Mouse (Mus musculus) lung, embryonic 15.5 days (tissue): ENCODE measurements around the gene Kcnip4. TPM values are rescaled to one million over a fixed set of nuclear protein-coding genes. Genes with fewer than 3 reads are reported as not detected.

Experiments
- ATAC-seq: fragments of 200-750 bp; cut with Nextera tagmentation; 2 replicates; pipeline ENCODE4 v1.8.0; 2017; ENCODE audit warnings: moderate number of reproducible peaks, borderline replicate concordance; ENCODE audit not compliant: low FRiP score, low TSS enrichment; ENCODE audit errors: extremely low read depth
- H3K27ac ChIP-seq: fragments of 300-500 bp; sonication (generic); 2 replicates; pipeline ENCODE4 v1.5.1; 2015; ENCODE audit warnings: moderate library complexity, mild to moderate bottlenecking, inconsistent platforms
- H3K27me3 ChIP-seq: fragments of 300-500 bp; sonication (generic); 2 replicates; pipeline ENCODE4 v1.6.1; 2015; ENCODE audit warnings: inconsistent platforms
- H3K36me3 ChIP-seq: fragments of 300-500 bp; sonication (generic); 2 replicates; pipeline ENCODE4 v1.6.1; 2015; ENCODE audit warnings: inconsistent platforms
- H3K4me1 ChIP-seq: fragments of 300-500 bp; sonication (generic); 2 replicates; pipeline ENCODE4 v1.6.1; 2015; ENCODE audit warnings: inconsistent platforms
- H3K4me2 ChIP-seq: fragments of 300-500 bp; sonication (generic); 2 replicates; pipeline ENCODE4 v1.6.1; 2015; ENCODE audit warnings: inconsistent platforms, mild to moderate bottlenecking, moderate library complexity
- H3K4me3 ChIP-seq: fragments of 300-500 bp; sonication (generic); 2 replicates; pipeline ENCODE4 v1.5.1; 2015; ENCODE audit warnings: mild to moderate bottlenecking, inconsistent platforms
- H3K9ac ChIP-seq: fragments of 300-500 bp; sonication (generic); 2 replicates; pipeline ENCODE4 v1.6.1; 2015; ENCODE audit warnings: inconsistent platforms
- H3K9me3 ChIP-seq: fragments of 300-500 bp; sonication (generic); 2 replicates; pipeline ENCODE4 v1.6.1; 2016; ENCODE audit warnings: inconsistent platforms
- WGBS: fragments of 180-500 bp; shearing (Covaris S2); methylation state at CpG from one replicate; pipeline ENCODE4 v1.1.7; 2015; 5-methylcytosine and 5-hydroxymethylcytosine counted together
- polyA plus RNA-seq: library from polyadenylated mRNA; unstranded; fragments of >200 nt; fragmentation: Nextera tagmentation; extraction: Ambion mirVana; gene quantifications from 2 replicates; pipeline ENCODE4 v1.2.1, GENCODE M21; 2015

The Kcnip4 gene
- polyA plus RNA-seq, 1 experiment from 2014 or later: 0.75 TPM

DNA sequence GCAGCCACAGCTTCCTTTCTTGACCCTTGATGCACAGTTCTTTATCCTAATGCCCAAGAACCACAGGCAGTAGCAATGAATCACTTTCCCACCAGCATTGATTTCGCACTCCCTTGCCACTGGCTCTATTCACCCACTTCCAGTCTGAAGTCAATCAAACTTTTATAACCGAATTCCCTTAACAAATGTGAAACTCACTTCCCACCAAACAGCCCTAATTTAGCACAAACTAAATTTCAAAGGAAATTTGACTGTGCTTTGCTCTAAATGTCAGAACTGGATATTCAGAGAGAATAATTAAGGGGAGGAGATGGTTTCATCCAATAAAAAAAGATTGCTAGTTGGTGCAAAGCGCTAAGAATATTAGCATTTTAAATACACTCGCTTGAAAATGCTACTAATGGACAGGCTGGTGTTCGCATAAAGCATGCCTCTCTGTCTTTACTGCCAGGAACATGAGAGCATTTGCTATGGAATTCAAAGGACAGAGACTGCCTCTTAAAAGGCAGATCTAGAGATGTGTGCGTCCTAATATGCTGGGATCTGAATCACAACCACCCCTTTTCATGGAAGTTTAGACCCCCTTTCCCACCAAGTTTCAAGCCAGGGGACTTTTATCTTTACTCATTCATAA lies 63.9 kb downstream of the Kcnip4 start:
- Histone ChIP-seq H3K27ac (no peak overlapping the region), H3K9ac (no peak overlapping the region), H3K9me3 (no peaks in the 10 kb centered on the region), H3K36me3 (no peaks in the 10 kb centered on the region), H3K4me1 (no peaks in the 10 kb centered on the region), H3K27me3 (no peaks in the 10 kb centered on the region), H3K4me2 (no peak overlapping the region), H3K4me3 (no peak overlapping the region)
- WGBS: 78% methylated on average over 6 of the region's 6 CpGs
- no peak for ATAC-seq

DNA sequence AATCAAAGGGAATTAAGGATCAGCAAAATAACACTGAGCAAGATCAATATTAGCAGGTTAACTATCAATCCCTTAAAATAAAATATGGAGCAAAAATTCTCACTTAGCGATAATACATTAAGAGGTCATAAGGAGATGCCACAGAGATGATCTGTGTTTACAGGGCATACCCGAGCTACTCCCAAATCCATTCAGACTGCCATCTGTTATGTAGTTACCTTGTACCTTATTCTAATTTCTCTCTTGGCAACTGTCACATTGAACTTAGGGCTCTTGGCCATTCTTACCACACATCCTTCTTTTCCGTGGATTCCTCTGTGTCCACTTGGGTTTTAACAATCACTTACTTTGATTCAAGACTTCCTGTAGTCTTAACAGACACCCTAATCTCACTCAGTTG lies 71.6 kb downstream of the Kcnip4 start:
- ATAC-seq: no peak
- Histone ChIP-seq H3K9me3 (no peaks in the 10 kb centered on the region), H3K4me3 (no peak overlapping the region), H3K27me3 (no peaks in the 10 kb centered on the region), H3K4me1 (no peaks in the 10 kb centered on the region), H3K9ac (no peak overlapping the region), H3K4me2 (no peak overlapping the region), H3K27ac (no peak overlapping the region), H3K36me3 (no peaks in the 10 kb centered on the region)
- 77% methylated on average over 3 of the region's 3 CpGs for WGBS

DNA sequence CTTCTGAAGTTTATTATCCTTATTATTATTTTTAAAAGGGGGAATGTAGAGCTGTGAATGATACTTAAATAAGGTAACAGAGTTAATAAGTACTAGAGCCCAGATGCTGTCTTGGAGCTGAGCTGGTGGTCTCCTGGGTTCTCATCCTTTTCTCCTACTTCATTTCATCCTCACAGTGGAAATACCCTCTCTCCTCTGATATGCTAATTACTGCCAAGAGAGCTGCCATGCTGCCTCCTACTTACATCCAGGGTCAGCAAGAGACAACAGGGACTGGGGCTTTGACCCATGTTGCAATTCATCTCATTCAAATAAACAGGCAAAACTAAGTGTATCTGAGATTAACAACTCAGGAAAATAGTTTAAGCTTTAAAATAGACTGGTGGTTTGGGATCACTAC lies 73.4 kb downstream of the Kcnip4 start:
- no peak overlapping the region for H3K9ac ChIP-seq
- H3K36me3 ChIP-seq: no peaks in the 10 kb centered on the region
- H3K4me1 ChIP-seq: no peaks in the 10 kb centered on the region
- no peak overlapping the region for H3K27ac ChIP-seq
- no peaks in the 10 kb centered on the region for H3K27me3 ChIP-seq
- no peak overlapping the region for H3K4me3 ChIP-seq
- ATAC-seq: no peak
- H3K9me3 ChIP-seq: no peaks in the 10 kb centered on the region
- H3K4me2 ChIP-seq: no peak overlapping the region

DNA sequence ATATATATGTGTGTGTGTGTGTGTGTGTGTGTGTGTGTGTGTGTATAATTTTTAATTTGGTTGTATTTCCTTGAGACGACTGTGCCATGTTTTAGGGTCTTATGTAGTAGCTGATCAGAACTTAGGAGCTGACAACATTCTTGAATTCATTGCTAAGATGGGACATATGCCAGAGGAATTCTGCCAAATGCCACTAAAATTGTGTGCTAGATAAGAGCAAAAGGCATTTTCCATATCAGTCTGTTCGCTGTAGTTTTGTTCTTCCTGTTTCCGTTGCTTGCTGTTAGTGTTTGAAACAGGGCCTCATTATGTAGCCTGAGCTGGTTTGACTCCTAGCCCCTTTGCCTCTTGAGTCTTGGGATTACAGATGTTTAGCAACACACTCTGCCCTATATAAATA lies 73.8 kb downstream of the Kcnip4 start:
- Histone ChIP-seq H3K36me3 (no peaks in the 10 kb centered on the region), H3K27me3 (no peaks in the 10 kb centered on the region), H3K9ac (no peak overlapping the region), H3K27ac (no peak overlapping the region), H3K4me2 (no peak overlapping the region), H3K4me1 (no peaks in the 10 kb centered on the region), H3K9me3 (no peaks in the 10 kb centered on the region), H3K4me3 (no peak overlapping the region)
- WGBS: 33% methylated on average over 3 of the region's 3 CpGs
- ATAC-seq: no peak

DNA sequence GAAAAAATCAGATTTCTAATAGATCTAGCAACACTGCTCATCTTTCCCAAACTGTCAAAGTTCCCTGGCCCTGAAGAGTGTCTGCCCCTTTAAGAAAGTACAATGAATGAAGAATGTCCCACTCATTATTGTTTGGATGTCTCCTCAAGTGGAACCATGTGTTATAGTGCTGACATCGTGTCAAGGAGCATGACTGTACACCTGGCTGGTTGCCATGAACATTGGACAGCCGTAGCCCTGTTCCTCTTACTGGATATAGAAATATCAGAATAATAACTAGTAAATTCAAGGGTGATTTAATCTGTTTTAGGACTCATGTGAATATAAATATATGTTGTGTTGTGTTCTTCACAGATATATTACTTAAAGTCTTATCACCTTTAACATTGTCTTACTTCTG lies 87.5 kb downstream of the Kcnip4 start:
- 36% methylated on average over 2 of the region's 2 CpGs for WGBS
- Histone ChIP-seq H3K4me2 (no peak overlapping the region), H3K4me3 (no peak overlapping the region), H3K9ac (no peak overlapping the region), H3K36me3 (no peaks in the 10 kb centered on the region), H3K27ac (no peak overlapping the region), H3K9me3 (no peaks in the 10 kb centered on the region), H3K4me1 (no peaks in the 10 kb centered on the region), H3K27me3 (no peaks in the 10 kb centered on the region)
- ATAC-seq: no peak

GRCm38 (mm10) chr5:49427689-49428088 lies 97.0 kb downstream of the Kcnip4 start:
- H3K9ac ChIP-seq: no peak overlapping the region
- no peak for ATAC-seq
- H3K27ac ChIP-seq: no peak overlapping the region
- H3K9me3 ChIP-seq: no peaks in the 10 kb centered on the region
- no peaks in the 10 kb centered on the region for H3K27me3 ChIP-seq
- H3K4me3 ChIP-seq: no peak overlapping the region
- no peaks in the 10 kb centered on the region for H3K4me1 ChIP-seq
- no peaks in the 10 kb centered on the region for H3K36me3 ChIP-seq
- no peak overlapping the region for H3K4me2 ChIP-seq

- Histone ChIP-seq H3K9me3 (no peaks in the 10 kb centered on the region), H3K9ac (no peak overlapping the region), H3K4me1 (no peaks in the 10 kb centered on the region), H3K4me2 (no peak overlapping the region), H3K36me3 (no peaks in the 10 kb centered on the region), H3K27ac (no peak overlapping the region), H3K4me3 (no peak overlapping the region), H3K27me3 (no peaks in the 10 kb centered on the region)
- no peak for ATAC-seq
Measured at GRCm38 (mm10) chr5:49419707-49420106, 105.0 kb downstream of the Kcnip4 start.

GRCm38 (mm10) chr5:49408351-49408750 lies 116.4 kb downstream of the Kcnip4 start:
- 54% methylated on average over 1 of the region's 1 CpGs for WGBS
- no peak overlapping the region for H3K4me3 ChIP-seq

GRCm38 (mm10) chr5:49370543-49371076 lies 154.1 kb downstream of the Kcnip4 start:
- ATAC-seq: no peak
- Histone ChIP-seq H3K36me3 (no peaks in the 10 kb centered on the region), H3K9me3 (no peaks in the 10 kb centered on the region), H3K4me2 (no peak overlapping the region), H3K27ac (no peak overlapping the region), H3K4me3 (no peak overlapping the region), H3K9ac (no peak overlapping the region), H3K4me1 (no peaks in the 10 kb centered on the region), H3K27me3 (no peaks in the 10 kb centered on the region)
- 44% methylated on average over 3 of the region's 3 CpGs for WGBS

More at GRCm38 (mm10) chr5:49408351-49408750, 116.4 kb downstream of the Kcnip4 start:
- no peaks in the 10 kb centered on the region for H3K36me3 ChIP-seq
- H3K4me2 ChIP-seq: no peak overlapping the region
- ATAC-seq: no peak
- no peak overlapping the region for H3K9ac ChIP-seq
- H3K4me1 ChIP-seq: no peaks in the 10 kb centered on the region
- H3K27me3 ChIP-seq: no peaks in the 10 kb centered on the region
- H3K27ac ChIP-seq: no peak overlapping the region
- H3K9me3 ChIP-seq: no peaks in the 10 kb centered on the region

DNA sequence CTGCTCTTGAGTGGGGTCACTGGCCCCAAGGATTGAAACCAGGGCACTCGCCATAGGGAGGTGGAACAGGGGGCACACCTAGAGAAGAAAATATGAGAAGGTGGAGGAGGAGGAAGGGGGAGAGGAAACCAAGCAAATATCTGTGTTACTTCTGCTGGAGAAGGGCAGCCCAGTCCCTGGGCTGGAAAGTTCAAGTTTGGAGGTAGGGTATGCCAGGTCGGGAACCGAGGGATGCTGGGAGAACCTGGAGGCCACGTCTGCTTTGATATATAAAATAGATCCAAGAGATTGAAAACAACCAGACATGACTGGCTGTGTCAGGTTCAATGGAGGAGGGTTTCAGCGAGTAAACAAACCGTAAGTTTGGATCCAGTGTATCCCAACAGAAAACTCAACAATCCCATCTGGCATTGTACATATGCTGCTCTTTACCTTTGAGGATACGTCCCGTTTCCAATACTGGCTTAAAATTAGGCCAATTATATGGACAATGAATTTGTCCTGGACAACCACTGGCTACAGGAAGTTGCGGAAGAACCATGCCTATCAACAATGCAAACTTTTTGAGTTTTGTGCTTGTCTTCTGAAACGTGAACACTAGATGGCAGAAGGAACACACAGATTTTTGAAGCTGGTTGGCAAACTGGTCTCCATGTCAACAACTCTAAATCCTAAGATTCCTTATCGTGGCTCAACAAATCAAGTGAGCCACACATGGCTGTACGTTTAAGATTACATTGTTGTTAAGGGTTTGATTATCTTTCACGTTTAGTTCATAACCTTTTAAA lies 155.9 kb downstream of the Kcnip4 start:
- 46% methylated on average over 13 of the region's 13 CpGs for WGBS

DNA sequence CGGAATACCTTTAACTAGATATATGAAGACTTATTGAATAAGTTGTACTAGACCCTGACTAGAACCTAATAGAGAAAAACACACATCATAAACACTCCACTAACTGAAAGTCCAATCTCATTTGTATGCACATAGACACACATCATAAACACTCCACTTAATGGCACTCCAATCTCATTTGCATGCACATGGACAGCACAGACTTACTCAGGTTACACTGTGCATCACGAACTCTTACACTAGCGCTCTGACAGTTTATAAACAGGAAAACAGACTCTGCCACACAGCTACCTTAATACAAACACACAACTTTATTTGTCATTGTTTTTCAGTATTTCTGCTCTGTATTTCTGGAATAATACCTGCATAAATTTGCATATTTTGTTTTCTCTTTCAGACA lies 168.3 kb downstream of the Kcnip4 start:
- Histone ChIP-seq H3K9ac (no peak overlapping the region), H3K4me2 (no peak overlapping the region), H3K4me3 (no peak overlapping the region), H3K4me1 (no peaks in the 10 kb centered on the region), H3K36me3 (no peaks in the 10 kb centered on the region), H3K27ac (no peak overlapping the region), H3K27me3 (no peaks in the 10 kb centered on the region), H3K9me3 (no peaks in the 10 kb centered on the region)
- ATAC-seq: no peak
- WGBS: 62% methylated on average over 3 of the region's 3 CpGs

More for the DNA sequence above, 155.9 kb downstream of the Kcnip4 start:
- Histone ChIP-seq H3K4me1 (no peaks in the 10 kb centered on the region), H3K27me3 (no peaks in the 10 kb centered on the region), H3K4me3 (no peak overlapping the region), H3K9ac (no peak overlapping the region), H3K4me2 (no peak overlapping the region), H3K27ac (no peak overlapping the region), H3K9me3 (no peaks in the 10 kb centered on the region), H3K36me3 (no peaks in the 10 kb centered on the region)
- ATAC-seq: no peak

DNA sequence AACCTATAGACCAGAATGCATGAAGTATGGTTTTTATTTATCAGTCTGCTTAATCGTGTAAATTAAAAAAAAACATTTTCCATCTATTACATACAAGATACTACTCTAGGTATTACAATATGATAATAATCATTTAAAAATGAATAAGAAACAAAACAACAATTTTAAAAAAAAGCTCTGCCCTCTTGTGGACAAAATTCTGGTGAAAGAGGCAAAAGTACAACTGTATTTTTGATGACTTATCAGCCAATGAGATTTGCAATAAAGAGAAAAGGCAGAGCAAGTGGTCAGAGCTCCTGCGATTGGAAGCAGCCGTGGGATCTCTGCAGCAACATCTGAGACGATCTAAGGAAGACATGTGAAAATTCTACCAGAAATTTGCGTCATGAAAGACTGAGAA lies 172.6 kb downstream of the Kcnip4 start:
- H3K4me1 ChIP-seq: no peaks in the 10 kb centered on the region
- no peak overlapping the region for H3K9ac ChIP-seq
- H3K9me3 ChIP-seq: no peaks in the 10 kb centered on the region
- no peak overlapping the region for H3K27ac ChIP-seq
- ATAC-seq: no peak
- H3K36me3 ChIP-seq: no peaks in the 10 kb centered on the region
- WGBS: 70% methylated on average over 5 of the region's 5 CpGs
- no peaks in the 10 kb centered on the region for H3K27me3 ChIP-seq
- no peak overlapping the region for H3K4me3 ChIP-seq
- H3K4me2 ChIP-seq: no peak overlapping the region
